Mouse (Mus musculus): ENCODE measurements around the gene Slc23a2. TPM values are rescaled to one million over a fixed set of nuclear protein-coding genes. Genes with fewer than 3 reads are reported as not detected.
A peak's percentile ranks its signal among the peaks of the same experiment; 100 is the strongest.

Gene Slc23a2
- polyA plus RNA-seq, 1 experiment from 2014 or later = 36.8 TPM

GRCm38 (mm10) chr2:132013152-132013551, 131.8 kb downstream of the Slc23a2 start:
- ATAC-seq (ENCODE audit: low FRiP score) = no peak
- Histone ChIP-seq H3K9me3 (replicated peaks) (no peaks in the 10 kb centered on the region), H3K9ac (replicated peaks) (no peak overlapping the region), H3K4me1 (no peaks in the 10 kb centered on the region), H3K4me3 (replicated peaks) (no peak overlapping the region), H3K4me2 (no peak overlapping the region), H3K36me3 (peaks cover 34% of the 10 kb centered on the region), H3K27ac (replicated peaks) (no peak overlapping the region), H3K27me3 (replicated peaks) (no peaks in the 10 kb centered on the region)
- WGBS = 96% methylated on average over 4 of the region's 4 CpGs

- no peak overlapping the region for H3K9ac ChIP-seq (replicated peaks)
- 96% methylated on average over 2 of the region's 2 CpGs for WGBS
- H3K4me2 ChIP-seq = no peak overlapping the region
- ATAC-seq (ENCODE audit: low FRiP score) = no peak
- H3K36me3 ChIP-seq = peaks cover 45% of the 10 kb centered on the region
- no peaks in the 10 kb centered on the region for H3K9me3 ChIP-seq (replicated peaks)
- H3K4me1 ChIP-seq = no peaks in the 10 kb centered on the region
- no peak overlapping the region for H3K4me3 ChIP-seq (replicated peaks)
- H3K27ac ChIP-seq (replicated peaks) = no peak overlapping the region
- H3K27me3 ChIP-seq (replicated peaks) = no peaks in the 10 kb centered on the region
Observed at GRCm38 (mm10) chr2:132010781-132011180, 134.1 kb downstream of the Slc23a2 start.

GRCm38 (mm10) chr2:132008186-132008585, 136.7 kb downstream of the Slc23a2 start:
- no peak for ATAC-seq (ENCODE audit: low FRiP score)
- Histone ChIP-seq H3K27ac (replicated peaks) (no peak overlapping the region), H3K4me1 (no peaks in the 10 kb centered on the region), H3K4me3 (replicated peaks) (no peak overlapping the region), H3K9me3 (replicated peaks) (no peaks in the 10 kb centered on the region), H3K9ac (replicated peaks) (no peak overlapping the region), H3K36me3 (peaks cover 62% of the 10 kb centered on the region), H3K27me3 (replicated peaks) (no peaks in the 10 kb centered on the region), H3K4me2 (no peak overlapping the region)
- 71% methylated on average over 4 of the region's 4 CpGs for WGBS

GRCm38 (mm10) chr2:132007475-132007819, 137.5 kb downstream of the Slc23a2 start:
- no peaks in the 10 kb centered on the region for H3K9me3 ChIP-seq (replicated peaks)
- no peaks in the 10 kb centered on the region for H3K27me3 ChIP-seq (replicated peaks)
- H3K4me2 ChIP-seq = no peak overlapping the region
- ATAC-seq (ENCODE audit: low FRiP score) = no peak
- WGBS = 52% methylated on average over 6 of the region's 6 CpGs
- no peak overlapping the region for H3K4me3 ChIP-seq (replicated peaks)
- H3K9ac ChIP-seq (replicated peaks) = no peak overlapping the region
- no peaks in the 10 kb centered on the region for H3K4me1 ChIP-seq
- peaks cover 67% of the 10 kb centered on the region for H3K36me3 ChIP-seq
- no peak overlapping the region for H3K27ac ChIP-seq (replicated peaks)

DNA sequence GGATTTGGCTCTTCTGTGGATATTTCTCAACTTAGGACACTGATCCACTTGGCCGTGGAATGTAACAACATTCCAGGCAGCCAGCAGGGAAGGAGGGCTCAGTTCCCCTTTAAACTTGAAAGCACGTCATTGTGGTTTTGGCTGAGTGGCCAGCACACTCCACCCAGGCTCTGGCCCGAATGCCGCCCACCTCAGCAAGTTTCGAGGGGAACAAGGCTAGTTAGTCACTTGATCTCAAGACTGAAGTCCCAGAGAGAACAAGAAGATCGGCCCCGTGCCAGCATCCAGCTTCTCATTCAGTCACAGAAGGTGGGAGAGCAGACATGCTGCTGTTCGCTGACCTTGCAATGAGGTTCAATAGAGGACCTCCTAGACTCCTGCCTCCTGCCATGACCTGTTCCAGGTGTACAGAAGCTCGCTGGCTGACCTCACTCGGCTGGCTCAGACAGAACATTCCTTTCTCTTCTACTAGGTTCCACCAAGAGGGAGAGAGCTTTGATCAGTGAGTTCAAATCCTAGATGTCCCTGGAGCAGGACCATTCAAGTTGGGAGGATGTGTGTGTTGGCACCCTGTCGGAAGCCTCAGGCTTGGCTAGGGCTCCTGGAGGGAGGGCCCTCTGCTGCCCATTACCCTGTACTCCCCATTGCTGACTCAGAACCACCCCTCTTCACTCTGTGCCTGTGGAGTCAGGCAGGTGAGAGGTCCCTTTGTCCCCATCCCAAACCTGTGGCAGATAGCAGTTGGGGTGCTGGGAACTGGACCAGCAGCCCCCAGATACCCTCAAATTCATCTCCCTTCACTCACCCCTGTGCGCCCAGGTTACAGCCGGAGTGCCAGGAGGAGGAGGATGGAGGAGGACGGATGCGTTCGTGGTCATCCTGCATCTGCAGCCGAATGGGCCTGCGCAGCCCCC, 138.1 kb downstream of the Slc23a2 start:
- Histone ChIP-seq H3K9me3 (replicated peaks) (no peaks in the 10 kb centered on the region), H3K4me2 (no peak overlapping the region), H3K4me1 (no peaks in the 10 kb centered on the region), H3K4me3 (replicated peaks) (no peak overlapping the region), H3K27me3 (replicated peaks) (no peaks in the 10 kb centered on the region), H3K9ac (replicated peaks) (no peak overlapping the region), H3K36me3 (peaks cover 60% of the 10 kb centered on the region), H3K27ac (replicated peaks) (0 out of 2 replicates have a peak overlapping the region, but pooled peaks have one; percentile 23)
- WGBS = 89% methylated on average over 18 of the region's 18 CpGs
- no peak for ATAC-seq (ENCODE audit: low FRiP score)

DNA sequence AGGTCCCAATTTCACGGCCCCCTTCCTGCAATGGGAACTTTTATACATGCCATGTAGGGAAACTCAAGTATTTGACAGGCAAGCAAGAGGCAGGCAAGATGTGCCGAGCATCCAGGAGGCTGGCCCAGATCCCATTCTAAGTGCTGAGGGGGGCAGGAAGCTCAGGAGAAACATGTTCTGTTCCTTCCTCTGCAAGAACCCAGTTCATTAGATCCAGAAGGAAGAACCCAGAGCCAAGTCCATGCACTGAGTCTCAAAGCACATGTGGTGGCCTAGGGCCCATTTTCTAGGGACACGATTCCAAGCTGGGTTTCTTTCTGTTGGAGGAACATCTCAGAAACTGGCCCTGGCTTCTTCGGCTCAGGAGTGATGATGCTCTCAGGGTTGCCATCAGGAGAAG, 139.5 kb downstream of the Slc23a2 start:
- no peak overlapping the region for H3K4me3 ChIP-seq (replicated peaks)
- ATAC-seq (ENCODE audit: low FRiP score) = no peak
- no peaks in the 10 kb centered on the region for H3K9me3 ChIP-seq (replicated peaks)
- H3K27ac ChIP-seq (replicated peaks) = no peak overlapping the region
- H3K4me2 ChIP-seq = no peak overlapping the region
- no peak overlapping the region for H3K9ac ChIP-seq (replicated peaks)
- no peaks in the 10 kb centered on the region for H3K27me3 ChIP-seq (replicated peaks)
- WGBS = 90% methylated on average over 4 of the region's 4 CpGs
- H3K4me1 ChIP-seq = no peaks in the 10 kb centered on the region
- H3K36me3 ChIP-seq = peaks cover 53% of the 10 kb centered on the region

DNA sequence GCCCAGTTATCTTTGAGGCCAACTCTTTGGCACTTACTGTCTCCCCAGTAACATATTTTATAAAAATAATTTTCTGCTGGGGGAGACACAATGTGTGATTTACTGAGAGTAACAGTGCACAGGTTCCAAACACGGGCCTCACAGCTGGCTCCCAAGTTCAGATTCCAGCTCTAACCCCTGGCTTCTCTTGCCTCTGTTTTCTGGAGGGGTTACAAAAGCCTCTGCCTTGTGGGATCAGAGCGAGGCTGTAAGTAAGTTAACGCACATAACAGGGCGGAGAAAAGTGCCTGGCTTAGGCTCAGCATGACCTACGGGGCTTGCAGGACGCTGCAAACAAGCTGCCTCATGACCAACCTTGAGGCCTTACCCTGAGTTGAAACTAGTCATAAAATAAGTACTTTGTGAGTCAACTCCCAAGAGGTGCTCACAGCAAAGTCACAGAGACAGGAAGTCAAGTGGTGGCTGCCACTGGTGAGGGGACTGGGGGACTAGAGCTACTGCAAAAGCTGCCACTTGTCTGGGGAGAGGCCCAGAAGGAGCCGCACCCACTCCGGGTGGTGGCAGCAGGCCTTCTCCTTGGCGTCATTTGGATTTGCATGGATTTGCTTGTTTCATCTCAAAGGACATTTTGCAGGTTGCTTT, 140.3 kb downstream of the Slc23a2 start:
- no peaks in the 10 kb centered on the region for H3K9me3 ChIP-seq (replicated peaks)
- ATAC-seq (ENCODE audit: low FRiP score) = no peak
- H3K9ac ChIP-seq (replicated peaks) = no peak overlapping the region
- no peak overlapping the region for H3K4me3 ChIP-seq (replicated peaks)
- H3K27ac ChIP-seq (replicated peaks) = no peak overlapping the region
- peaks cover 51% of the 10 kb centered on the region for H3K36me3 ChIP-seq
- H3K27me3 ChIP-seq (replicated peaks) = no peaks in the 10 kb centered on the region
- no peaks in the 10 kb centered on the region for H3K4me1 ChIP-seq
- 87% methylated on average over 9 of the region's 9 CpGs for WGBS
- no peak overlapping the region for H3K4me2 ChIP-seq

- Histone ChIP-seq H3K36me3 (peaks cover 52% of the 10 kb centered on the region), H3K4me2 (no peak overlapping the region), H3K4me1 (no peaks in the 10 kb centered on the region), H3K27ac (replicated peaks) (no peak overlapping the region), H3K4me3 (replicated peaks) (no peak overlapping the region), H3K9me3 (replicated peaks) (no peaks in the 10 kb centered on the region), H3K27me3 (replicated peaks) (no peaks in the 10 kb centered on the region), H3K9ac (replicated peaks) (no peak overlapping the region)
- WGBS = 85% methylated on average over 5 of the region's 5 CpGs
- no peak for ATAC-seq (ENCODE audit: low FRiP score)
Observed at GRCm38 (mm10) chr2:132003916-132004315, 141.0 kb downstream of the Slc23a2 start.

Other genes starting within 250 kb of the Slc23a2 start
- gene Prnp, start 235.2 kb downstream of the Slc23a2 start, polyA plus RNA-seq (2015; fragmentation: Nextera tagmentation; extraction: Ambion mirVana) = 141 and 148 TPM in 2 replicates
- not detected in 2 replicates for gene Prn, start 235.2 kb downstream of the Slc23a2 start, polyA plus RNA-seq (2015; fragmentation: Nextera tagmentation; extraction: Ambion mirVana)
- gene Prnd, start 194.2 kb downstream of the Slc23a2 start, polyA plus RNA-seq (2015; fragmentation: Nextera tagmentation; extraction: Ambion mirVana) = 9.5 and 15.1 TPM in 2 replicates
- gene Rassf2, start 114.8 kb downstream of the Slc23a2 start, polyA plus RNA-seq (2015; fragmentation: Nextera tagmentation; extraction: Ambion mirVana) = 21.6 and 22.5 TPM in 2 replicates
- 40.8 and 42.8 TPM in 2 replicates for gene Tmem230, start 102.7 kb upstream of the Slc23a2 start, polyA plus RNA-seq (2015; fragmentation: Nextera tagmentation; extraction: Ambion mirVana)
- gene Pcna, start 108.2 kb upstream of the Slc23a2 start, polyA plus RNA-seq (2015; fragmentation: Nextera tagmentation; extraction: Ambion mirVana) = 98.3 and 150 TPM in 2 replicates
- 49.4 and 57.8 TPM in 2 replicates for gene Cds2, start 118.0 kb upstream of the Slc23a2 start, polyA plus RNA-seq (2015; fragmentation: Nextera tagmentation; extraction: Ambion mirVana)
- gene Prokr2, start 240.3 kb upstream of the Slc23a2 start, polyA plus RNA-seq (2015; fragmentation: Nextera tagmentation; extraction: Ambion mirVana) = 3.1 and 3.8 TPM in 2 replicates